Mouse (Mus musculus): ENCODE results near the gene Smim12.

The Smim12 gene

DNA sequence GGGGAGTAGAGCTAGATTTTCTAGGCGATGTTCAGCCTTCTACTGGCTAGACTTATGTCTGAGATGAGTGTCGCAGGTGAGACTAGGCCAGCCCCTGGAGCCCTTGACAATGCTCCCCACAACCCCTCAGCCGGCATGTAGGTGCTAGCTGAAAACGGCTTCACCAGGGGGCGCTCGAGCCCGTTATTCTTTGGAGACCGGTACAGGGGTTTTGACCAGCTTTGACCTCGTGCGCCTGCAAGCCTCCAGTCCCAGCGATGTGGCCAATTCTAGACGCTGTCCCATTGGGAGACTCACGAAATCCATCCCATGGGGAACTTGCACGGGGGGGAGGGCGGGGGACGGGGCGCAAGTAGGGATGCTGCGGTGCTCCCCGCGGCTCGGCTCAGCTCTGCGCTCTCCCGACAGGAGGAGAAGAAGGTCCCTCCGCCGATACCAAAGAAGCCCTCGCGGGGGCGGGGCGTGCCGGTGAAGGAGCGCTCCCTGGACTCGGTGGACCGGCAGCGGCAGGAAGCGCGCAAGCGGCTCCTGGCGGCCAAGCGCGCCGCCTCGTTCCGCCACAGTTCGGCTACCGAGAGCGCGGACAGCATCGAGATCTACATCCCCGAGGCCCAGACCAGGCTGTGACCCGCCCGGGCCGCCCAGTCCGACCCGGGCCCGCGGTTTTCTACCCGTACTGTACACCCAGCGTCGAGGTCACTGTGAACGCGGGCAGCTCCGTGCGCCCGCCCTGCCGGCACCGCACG lies 7.7 kb upstream of the Smim12 start:
- DNase-seq (ENCODE audit: low spot score): peak; percentile 83

DNA sequence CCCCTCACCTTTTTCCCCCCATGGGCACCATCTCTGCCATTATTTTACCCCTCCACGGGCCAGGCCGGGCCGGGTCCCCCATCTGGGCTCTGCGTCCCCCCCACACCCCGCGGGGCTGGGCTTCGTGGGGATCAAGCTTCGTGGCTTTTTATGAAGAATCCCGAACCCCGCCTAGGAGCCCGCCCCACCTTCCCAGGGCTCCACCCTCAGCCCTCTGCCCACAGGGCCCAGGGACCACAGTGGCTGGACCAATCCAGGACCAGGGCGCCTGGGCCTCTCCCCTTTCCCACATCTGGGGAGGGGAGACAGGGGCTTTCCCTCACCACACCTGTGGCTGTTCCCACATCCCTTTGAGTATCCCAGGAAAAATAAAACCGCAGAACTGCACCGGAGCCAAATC lies 7.0 kb upstream of the Smim12 start:
- no peak for DNase-seq (ENCODE audit: low spot score)

DNA sequence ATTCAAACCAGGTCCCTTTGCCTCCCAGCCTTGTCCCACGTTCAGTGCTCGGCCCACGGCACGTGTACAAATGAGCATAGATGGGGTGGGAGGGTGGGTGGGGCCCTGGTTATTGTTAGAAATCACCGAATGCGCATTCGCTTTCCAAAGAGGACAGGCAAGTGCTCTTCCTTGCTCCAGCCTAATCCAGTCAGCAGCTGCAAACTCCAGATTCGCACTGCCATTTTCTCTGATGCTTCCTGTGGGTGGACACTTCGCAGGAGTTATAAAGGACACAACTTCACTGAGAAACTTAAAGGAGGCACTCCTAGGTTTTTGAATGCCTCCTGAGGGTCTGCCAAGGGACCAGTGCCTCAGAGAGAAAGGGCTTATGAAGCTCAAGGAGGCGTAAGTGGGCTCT lies 6.3 kb upstream of the Smim12 start:
- no peak for DNase-seq (ENCODE audit: low spot score)

DNA sequence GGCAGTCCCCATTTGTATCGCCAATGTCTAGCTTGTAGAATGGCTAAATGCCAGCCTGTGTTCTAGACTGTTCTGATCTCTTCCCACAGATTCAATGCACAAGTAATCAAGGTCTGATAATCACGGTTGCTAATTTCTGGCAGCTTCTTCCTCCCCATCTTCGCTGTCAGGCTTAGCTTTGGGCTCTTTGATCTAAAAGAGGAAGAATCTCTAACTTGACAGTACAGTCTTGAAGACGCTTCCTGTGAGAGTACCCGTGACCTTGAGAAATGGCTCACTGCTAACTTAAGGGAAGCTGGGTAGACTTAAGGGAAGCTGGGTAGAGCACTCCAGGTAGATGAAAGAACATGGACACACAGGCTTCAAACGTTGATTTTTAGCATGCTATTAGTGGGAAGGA lies 888 bp upstream of the Smim12 start:
- DNase-seq (ENCODE audit: low spot score): no peak

DNA sequence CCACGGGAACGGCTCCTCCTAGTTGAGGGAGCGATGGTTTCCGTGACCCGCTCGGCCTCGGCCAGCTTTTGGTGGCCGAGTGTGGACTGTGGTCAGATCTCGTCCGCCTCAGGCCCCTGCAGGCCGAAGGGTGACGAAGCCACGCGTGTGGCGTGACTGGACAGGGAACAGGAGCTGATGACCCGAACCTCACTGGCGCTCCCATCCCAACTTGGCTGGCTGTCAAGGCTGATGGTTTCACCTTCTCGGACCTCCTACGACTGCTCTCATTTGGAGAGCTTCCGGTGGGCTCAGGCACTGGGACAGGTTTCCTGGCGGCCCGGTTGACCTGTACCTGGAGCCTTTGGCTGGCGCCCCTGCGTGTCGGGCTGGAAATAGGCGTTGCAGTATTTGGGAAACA lies 369 bp downstream of the Smim12 start:
- DNase-seq (ENCODE audit: low spot score): no peak

DNA sequence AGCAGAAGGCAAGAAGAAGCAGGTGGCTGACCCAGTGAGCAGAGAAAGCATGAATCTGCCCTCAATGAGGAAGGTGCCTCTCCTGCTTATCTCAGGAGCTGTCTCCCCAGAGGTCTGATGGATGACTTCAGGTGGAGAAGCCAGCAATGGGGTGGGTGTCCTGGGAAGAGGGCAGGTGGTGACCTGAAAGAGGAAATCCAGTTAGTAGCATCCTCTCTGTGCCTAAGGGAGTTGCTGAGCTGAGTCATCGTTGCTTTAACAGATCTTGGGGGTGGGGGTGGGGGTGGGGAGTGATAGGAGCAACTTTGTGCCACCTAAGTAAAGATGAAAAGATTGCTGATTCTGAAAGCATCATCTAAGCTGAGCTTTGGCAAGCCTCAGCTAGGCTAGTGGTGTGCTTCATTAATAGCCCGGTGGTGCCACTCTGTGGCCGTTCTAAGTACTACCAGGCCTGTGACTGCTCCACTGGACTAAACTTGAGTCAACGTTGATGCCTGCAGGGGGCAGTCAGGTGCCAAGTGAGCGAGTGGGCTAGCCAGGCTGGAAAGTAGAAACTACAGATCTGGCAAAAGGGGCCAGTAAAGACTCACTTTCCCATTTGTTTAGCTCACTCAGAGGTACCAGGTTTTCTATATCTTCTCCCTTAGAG lies 6.2 kb downstream of the Smim12 start:
- DNase-seq (ENCODE audit: low spot score): peak; percentile 99

DNA sequence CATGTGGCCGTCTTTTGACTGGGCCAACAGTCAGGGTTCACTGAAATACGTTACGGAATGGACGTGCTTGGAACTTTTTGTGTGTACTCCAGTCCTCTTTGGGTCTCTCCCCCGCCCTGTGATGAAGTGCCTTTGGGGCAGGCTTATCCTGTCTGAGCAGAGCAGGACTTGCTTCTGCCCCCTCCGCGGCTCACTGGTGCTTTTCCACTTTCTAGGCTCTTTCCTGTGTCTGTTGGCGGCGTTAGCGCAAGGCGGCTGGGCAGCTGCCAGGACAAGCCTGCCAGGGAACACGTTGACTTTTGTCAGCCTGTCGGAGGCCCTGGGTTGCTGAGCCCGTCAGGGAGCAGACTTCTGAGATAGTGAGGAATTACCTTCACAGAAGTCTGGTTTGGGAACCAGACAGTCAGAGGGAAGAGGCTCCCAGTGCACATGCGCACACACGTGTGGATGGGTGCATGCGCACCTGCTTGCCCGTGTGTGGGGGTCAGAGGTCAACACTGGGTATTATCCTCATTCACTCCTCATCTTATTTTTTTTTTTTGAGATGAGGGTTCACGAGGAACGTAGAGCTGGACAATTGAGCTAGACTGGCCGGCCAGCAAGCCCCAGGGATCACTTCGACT lies 8.5 kb downstream of the Smim12 start:
- peak; percentile 48 for DNase-seq (ENCODE audit: low spot score)

DNA sequence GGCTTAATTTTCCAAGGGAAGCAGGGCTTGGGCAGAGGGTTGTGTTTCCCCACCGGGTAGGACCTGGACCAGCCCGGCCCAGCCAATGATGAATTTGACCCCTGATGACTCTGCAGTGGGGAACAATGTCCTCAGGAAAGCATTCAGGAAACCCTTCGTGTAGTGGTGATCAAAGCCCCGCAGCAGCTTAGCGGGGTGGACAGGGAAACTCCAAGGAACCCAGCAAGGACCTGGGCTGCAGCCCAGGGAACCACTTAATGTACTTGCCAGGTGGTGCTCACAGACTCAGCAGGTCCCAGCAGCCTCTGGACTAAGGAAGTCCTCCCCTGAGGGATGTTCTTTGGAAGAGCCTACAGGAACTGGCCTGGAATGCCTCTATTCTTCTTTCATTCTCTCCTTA lies 13.2 kb downstream of the Smim12 start:
- no peak for DNase-seq (ENCODE audit: low spot score)

DNA sequence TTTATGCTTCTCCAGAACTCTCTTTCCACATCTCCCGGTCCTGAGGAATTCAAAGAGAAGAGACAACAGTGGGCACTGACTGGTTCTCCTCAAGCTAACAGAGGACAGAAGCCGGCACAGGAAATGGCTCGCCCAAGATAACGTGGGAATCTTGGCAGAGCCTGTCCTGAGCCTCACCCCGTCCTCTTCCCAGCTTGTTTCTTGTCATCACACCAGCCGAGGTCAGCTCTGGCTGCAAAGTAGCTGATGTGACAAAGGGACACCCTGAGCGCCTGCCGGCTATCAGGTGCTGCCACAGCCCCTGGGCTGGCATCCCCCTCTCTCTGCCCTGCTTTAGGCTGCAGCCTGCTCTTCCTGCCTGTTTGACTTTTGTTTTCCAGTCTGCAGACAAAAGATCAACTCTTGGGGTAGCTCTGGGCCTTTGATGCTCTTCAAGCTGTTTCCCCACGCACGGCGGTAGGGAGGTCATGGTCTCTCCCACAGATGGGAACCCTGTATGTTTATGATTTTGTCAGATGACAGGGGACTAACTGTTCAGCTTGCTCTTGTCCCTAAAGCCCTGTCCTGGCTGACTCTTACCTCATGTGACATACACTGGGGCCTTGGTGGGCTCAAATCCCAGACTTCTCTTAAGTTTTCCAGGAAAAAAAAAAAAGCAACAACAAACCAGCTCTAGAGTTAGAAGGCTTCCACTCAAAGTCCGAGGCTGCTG lies 14.8 kb downstream of the Smim12 start:
- no peak for DNase-seq (ENCODE audit: low spot score)

DNA sequence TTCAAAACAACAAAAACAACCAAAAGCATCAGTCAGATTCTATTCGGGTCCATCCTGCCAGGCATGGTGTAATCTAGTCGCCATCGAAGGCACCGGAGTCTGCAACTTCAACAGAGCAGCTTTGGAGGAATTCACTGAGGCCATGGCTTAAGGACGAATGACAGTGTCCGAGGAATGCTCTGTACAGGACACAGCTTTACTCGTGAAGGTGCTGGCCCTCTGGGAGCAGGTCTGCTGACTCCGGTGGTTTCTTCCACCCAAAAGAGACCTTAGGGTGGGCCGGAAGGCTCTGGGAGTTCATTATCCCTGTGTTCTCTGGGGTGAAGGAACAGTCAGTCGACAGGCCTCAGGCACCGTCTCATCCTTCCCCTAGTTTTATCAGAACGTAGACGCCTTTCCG lies 18.0 kb downstream of the Smim12 start:
- no peak for DNase-seq (ENCODE audit: low spot score)

DNA sequence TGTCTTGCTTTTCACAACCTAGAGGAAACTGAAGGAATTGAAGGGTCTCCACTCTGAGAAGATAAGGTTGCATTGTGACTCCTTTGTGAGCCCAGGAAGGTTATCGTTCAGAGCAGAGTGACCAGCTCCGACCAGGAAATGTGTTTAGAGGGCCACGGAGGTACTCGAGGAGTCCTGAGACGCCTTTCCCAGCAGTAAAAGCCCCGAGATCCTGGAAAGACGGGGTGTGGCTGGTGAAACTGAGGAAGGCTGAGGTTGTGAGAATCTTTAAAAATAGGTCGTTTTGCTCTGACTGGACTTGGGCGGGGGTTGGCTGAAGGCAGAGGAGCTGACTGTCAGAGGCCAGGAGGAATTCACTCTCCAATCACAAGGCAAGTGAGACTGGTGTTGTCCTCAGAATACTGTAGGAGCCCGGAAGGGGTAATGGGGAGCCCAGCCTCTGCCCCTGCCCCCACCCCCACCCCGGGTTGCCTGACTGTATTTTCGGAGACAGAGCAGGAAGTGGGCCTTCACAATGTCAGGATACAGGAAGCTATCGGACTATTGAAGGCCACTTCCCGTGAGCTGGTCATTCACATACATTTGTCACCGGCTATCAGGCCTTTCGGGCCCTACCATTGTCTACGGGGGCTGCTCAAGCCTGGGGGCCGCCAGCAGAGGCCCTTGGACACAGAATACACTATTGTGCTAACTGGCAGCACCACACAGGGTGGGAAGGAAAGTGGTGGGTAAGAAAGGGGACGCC lies 20.0 kb downstream of the Smim12 start:
- no peak for DNase-seq (ENCODE audit: low spot score)

DNA sequence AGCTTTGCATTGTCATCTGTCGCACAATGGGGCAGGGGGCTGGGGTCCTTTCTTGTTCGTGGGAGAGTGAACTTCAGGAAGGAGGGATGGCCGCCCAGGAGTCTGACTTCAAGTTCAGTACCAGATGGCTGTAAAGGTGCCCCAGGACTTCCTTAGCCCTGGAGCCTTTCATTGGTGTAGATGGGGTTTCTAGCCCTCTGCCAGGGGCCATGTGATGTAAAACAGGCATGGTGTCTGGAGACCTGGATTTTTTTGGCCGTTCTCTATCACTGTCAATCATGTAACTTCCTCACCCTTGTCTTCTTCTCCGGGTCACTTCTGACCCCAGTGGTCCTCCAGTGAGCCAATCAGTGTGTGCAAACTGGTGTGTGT lies 20.6 kb downstream of the Smim12 start:
- DNase-seq (ENCODE audit: low spot score): no peak

DNA sequence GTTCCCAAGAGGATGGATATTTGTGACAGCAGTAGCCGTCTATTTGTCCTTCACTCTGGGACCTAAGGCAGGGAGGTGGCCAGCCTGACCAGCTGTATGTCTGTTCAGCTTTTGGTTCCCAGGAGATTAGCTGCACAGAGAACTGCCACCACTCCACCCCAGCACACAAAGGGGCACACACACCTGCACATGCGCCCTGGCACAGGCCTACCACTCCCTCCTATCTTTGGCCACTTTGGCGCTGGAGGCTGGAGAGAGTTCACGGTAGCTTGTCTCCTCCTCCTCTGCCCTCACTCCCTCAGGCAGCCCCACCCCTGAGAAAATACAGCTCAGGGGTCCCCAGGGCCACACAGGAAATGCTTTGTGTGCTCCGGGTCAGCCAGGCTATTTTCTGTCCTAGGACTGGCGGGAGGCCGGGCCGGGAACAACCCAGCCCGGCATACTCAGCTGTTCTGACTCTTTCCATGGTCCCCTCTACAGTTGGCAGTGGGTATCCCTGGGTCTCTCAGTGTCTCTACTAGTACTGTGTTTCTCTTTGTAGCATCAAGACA lies 34.9 kb downstream of the Smim12 start:
- no peak for DNase-seq (ENCODE audit: low spot score)

DNA sequence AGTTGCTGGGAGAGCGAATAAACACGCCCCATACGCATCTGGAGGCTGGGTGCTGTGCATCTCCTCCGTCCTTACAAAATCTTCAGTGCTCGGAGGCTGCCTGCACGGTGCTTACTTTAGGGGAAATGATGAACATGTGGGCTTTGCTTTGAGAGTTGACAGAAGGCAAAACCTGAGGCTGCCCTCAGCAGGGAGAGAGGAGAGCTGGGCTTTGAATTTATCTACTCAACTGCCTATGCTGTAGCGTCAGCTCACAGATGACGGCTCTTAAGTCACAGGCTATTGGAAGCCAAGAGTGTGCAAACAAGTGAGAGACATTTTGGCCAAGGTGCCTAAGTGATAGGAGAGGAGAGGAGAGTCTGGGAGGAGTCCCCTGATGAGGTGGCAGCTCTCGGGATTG lies 35.7 kb downstream of the Smim12 start:
- no peak for DNase-seq (ENCODE audit: low spot score)

DNA sequence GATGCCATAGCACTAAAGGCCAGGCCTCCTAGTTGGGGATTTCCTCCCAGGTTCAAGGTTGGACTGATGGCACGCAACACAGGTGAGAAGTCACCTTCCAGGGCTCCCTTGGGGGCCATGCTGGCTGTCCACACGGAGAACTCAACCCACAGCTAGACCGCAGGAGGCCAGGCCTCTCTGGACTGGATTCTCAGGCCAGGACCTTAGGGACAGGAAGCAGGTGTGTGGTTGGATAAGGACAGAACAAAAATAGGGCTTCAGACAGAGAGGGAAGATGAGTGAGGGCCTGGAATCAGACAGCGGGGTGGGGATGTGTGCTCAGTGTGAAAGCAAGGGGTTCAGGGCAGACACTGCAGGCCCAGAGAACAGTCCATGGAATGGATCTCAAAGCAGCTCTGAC lies 43.3 kb downstream of the Smim12 start:
- DNase-seq (ENCODE audit: low spot score): no peak

DNA sequence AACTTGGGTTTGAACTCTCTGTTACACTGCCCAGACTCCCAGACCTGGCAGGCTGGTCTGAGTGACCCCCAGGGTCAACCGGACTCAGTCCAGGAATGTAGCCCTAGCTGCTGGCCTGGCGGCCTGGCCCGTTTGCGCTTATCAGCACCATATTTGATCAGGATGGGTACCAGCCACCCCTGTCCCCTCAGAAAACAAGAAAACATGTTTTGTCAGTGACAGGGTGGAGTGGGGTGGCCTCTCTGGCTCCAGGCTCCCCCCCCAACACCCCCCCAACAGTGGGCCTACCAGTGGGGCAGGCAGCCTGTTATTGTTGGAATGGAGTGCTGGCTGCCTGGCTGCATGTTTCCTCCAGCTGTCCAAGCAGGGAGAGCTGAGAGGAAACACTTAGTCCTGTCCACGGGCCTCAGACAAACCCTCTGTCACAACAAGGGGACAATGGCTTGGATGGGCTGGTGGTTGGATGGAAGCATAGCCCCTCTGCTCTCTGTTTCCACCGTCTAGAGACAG lies 45.5 kb downstream of the Smim12 start:
- no peak for DNase-seq (ENCODE audit: low spot score)

DNA sequence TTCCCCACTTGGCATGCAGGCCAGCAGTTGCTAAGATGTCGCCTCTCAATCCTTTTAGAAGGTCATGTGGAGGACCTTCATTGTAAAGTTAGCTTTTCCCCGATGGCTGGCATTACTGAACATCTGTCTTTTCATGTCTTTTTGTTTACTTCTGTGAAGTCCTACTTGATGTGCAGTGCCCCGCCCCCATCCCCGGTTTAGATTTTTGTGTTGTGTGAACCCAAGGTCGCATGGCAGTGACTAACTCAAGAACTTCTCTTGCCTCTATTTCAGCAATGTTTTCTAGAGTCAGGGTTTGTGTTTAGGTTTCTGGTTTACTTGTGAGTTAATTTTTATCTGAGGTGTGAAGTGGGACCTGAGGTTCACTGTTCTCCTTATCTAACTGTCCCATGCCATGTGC lies 49.0 kb downstream of the Smim12 start:
- no peak for DNase-seq (ENCODE audit: low spot score)
